Mouse (Mus musculus): ENCODE measurements at regions not wholly inside any gene's neighbourhood (a gene's known extent, or its start where the extent isn't known, plus 50 kb on each side); places are given as distances from the start of the nearest gene placed in this dataset.

DNA sequence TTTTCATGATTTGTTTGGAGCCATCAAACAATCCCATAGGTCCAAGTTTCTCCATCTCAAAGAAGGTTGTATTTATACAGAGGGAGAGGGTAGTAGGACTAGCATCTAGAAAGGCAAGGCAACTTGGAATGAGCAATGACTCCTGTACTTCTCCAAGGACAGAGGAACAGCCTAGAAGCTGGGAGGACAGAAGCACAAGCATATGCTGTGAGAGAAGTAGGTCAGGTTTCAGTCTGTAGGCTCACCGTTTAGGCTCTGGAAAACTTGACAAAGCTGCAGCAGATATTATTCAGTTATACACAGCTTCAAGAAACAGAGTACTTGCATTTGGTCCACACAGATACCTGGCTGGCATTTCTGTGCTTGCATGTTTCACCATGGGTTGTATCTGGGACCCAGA lies 131.5 kb upstream of the B3gat1 start:
- DNase-seq = no peak

DNA sequence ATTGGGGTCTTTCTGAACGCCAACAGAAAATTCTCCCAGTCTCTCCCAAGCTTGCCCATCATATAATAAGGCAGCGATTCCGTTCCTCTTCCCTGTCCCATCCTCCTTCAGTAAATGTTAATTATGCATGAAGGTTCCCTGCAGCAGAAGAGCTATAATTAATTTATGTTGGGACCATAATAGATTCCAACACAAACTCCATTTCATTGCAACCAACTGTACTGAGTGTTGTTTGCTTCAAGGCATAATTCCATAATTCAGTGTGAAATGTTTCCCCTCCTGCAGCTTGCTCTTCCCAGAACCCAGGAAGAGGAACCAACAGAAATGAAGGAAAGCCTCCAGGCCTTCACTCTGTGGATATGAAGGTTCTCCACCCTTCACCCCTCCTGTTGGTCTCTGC lies 129.0 kb upstream of the B3gat1 start:
- DNase-seq = no peak

DNA sequence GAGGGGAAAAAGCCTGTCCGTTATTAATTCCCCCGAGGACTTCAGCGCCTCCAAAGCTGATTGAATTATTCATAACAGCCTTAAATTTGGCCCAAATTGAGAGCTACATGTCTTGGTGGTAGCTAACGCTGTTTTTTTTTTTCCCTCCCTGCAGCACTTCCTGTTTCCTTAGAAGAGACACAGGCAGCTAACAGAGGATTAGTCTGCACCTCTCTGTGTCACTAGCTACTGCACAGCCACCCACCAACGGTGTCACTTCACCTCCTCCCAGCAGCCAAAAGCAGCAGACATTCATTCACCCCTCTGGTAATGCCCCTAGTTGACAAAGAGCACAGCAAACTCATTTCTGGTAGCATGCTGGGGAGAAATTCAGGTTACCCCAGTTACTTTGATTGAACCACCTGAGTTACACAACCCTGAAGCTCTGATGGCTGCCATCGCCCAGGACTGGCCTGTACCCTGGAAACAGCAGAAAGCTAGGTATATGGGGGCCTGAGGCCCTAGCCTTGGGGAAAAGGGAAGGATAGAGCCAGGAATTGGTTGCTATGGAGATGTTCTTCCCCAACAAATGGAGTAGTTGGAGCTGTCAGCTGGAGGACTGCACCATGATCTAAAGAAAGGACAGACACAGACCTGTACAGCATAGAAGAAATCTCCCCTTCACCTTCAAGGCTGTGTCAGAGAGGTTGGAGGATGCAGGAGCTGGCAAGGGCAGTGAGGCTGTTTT lies 121.7 kb upstream of the B3gat1 start:
- no peak for DNase-seq

DNA sequence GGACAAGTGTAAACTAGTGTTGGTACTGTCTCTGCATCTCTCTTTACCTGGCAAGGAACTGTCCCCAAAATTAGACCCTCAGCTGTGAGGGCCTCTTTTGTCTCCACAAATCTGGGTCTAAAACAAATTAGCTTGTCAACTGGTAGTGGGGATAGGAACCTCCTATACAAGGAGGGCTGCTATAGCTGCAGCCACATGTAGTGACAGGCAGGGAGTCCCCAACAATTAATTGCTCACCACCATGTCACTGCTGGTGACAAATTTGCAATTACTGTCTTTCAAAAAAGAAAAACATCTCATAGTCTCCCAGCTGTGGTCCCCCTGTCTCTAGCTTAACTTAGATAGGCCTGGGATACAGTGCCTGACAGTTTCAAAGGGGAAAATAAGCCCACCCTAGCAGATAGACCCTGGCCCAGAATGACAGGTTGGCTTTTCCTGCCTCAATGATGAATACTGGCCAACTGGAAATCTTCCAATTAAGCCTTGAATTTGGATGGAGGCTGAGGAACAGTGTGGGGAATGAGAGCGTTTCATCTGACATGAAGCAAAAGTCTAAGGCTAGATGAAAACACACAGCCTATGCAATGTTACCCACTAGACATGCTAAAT lies 110.6 kb upstream of the B3gat1 start:
- no peak for DNase-seq

DNA sequence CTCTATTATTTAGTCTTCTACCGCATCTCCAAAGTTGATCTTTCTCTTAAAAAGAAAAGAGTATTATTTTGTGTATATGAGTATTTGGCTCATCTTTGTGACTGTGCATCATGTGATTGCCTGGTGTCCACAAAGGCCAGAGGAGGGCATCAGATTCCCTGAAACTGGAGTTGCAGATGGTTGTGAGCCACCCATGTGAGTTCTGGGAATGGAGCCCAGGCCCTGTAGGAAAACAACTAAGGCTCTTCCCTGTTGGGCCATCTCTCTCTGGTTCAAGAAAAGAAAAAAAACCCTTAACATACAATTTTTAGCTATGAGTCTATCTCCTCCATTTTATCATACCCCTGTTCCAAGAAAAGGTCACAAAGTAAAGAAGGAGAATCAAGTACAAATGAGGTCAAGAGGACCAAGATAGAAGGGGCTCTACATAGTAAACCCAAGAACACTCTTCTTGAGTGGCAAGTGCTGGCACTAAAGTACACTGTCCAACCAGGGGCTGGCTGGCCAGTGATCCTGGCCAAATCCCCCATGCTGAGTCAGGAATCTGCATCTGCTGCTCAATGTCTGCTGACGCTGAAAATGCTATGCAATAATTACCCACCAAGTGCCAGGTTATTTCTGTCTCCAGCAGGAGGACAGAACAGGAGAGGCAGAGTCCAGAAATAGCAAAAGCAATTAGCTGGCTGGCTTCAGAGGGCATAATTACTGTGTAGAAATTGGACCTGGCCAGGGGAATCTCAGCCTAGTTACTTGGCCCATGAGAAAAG lies 108.2 kb upstream of the B3gat1 start:
- peak; percentile 60 for DNase-seq

DNA sequence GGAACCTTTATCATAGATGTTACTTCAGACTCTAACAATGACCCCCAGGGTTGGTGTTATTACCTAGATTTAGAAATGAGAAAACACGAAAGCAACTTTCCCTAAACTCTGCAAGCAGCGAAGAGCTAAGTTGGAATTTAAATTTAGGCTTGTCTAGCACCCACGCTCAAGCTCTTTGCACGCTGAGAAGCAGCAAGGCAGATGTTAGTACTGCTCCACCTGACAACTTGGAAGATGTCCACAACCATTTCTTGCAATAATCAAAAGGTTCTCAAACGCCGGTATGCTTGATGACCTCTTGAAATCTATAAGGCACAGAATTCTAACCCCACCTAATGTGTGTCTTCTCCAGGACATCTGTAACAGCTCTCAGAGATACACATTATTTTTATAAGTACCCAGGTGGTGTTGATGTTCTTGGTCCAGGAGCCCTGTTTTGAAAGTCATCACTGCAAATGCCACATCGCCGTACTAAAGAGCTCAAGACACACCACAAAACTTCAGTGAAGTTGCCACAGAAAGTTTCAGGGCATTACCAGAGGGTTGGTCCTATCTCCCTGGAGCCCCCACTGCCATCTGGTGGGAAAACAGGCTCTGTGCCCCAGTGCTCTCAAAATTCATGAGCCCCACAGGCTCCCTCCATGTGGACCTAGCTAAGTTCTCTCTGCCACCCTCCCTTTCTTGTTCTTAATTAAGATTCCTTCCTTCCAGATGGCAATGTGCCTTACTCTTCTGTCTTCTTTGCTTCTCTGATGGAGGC lies 100.5 kb upstream of the B3gat1 start:
- DNase-seq = no peak

DNA sequence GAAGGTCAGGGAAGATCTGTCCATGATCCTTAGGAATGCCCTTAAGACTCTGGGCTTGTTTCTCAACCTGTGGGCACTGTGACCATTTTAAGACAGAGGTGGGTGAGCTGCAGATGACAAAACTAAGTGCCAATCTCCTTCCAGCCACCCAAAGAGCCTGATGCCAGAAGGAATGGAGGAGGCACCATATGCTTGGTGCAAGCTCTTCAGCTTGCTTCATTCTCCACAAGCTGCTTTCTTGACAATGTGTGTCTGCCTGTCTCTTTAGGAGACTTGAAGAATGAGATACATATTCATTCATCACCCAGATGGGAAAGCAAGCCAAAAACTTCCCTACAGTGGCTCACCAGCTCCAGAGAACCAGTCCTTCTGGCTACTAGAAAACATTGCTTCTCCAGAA lies 98.3 kb upstream of the B3gat1 start:
- DNase-seq = no peak

DNA sequence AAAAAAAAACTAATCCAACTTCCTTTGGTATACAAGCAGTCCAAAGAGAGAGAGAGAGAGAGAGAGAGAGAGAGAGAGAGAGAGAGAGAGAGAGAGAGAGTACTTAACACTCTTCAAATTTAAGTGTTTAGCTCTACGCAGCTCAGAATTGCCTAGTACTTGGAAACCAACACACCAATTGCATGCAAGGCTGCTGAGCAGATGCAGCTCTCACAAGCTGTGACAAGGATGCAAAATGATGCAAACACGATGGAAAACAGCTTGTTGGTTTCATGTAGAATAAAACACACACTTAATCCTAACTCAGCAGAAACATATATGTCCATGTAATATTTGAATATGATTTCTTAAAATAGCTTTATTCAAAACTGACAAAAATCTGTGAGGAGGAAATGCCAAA lies 94.9 kb upstream of the B3gat1 start:
- DNase-seq = no peak

DNA sequence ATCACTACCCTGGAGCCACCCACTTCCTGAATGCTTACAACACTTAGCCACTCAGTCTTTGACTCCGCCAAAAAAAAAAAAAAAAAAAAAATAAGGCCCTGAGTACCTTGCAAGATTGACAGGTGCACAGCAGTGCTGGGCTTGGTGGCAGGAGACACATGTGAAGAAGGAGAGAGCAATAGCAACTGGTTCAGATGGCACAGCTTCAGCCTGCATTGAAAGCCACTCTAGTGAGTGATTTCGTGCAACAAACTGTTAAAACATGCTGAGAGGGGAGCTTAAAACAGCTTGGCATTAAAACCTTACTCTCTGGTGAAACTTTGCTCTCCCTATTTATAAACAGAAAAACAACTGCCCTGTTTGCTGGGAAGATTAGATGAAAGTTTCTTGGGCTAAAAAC lies 91.2 kb upstream of the B3gat1 start:
- DNase-seq = no peak

DNA sequence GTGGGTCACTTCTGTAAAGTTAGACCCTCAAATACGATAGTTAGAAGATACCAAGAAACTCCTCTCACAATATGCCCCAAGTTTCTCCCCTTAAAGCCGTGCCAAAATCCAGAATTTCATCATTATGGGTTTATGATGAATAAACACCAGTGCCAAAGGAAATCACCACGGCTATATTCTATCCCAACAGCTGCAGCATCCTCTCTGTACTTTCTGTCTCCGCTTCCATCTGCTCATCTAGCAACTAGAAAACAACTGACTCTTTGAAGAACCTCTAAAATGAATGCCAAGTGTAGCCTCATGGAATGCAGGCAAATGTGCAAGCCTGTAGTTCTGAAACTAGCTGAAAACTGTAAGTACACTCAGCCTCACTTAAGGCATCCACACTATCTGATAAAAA lies 90.7 kb upstream of the B3gat1 start:
- no peak for DNase-seq

DNA sequence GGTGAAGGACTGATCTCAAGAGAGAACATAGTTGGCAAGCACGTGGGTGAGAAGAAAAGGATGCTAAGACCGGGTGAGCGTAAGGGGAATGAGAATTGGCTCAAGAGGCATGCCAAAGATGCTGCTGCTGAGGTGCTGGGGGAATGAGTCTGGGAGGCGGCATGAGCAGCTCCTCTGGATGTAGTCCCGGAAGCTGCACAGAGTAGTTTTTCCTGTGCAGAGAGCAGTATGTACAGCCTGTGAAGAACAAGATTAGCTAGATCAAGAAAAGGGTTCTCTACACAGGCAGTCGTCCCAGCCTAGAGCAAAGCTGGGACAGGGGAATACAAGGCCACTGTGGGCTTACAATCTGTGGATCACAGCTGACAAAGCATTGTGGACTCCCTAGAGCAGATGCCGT lies 84.0 kb upstream of the B3gat1 start:
- DNase-seq = no peak

DNA sequence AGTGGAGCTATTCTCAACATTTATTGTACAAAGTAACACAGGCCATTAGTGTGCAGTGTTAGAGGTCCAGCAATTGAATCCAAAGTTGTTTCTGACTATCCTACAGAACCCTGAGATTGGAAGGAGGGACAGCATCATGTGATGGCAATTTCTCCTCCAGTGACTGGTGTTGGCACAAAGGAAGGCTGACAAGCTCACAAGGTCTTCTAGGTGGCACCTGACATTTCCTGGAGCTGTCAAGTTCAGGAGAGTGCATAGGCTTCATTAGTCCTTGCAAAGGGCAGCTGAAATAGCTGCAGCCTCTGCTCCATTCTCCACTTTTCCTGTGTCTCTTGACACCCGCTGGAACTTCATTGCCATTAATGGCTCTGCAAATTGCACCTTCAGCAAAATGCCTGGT lies 80.6 kb upstream of the B3gat1 start:
- DNase-seq = no peak

DNA sequence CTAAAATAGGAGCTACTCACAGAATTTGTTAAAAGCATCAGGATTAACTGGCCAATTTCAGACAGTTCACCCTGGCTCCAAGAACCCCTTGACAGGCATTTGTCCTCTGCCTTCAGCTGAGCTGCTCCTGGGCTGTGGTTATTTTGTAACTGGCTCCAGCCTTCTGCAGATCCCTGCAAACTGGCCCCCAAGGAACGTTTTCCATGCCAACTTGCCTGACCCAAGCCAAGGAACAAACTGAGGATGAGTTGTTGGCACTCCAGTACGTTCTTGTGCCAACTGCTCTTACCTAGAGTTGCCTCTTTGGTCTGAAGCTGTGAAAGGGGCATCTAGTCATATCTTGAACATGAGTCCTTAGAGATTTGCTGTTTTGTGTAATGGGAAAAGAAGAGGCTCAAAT lies 74.2 kb upstream of the B3gat1 start:
- peak; percentile 5 for DNase-seq

DNA sequence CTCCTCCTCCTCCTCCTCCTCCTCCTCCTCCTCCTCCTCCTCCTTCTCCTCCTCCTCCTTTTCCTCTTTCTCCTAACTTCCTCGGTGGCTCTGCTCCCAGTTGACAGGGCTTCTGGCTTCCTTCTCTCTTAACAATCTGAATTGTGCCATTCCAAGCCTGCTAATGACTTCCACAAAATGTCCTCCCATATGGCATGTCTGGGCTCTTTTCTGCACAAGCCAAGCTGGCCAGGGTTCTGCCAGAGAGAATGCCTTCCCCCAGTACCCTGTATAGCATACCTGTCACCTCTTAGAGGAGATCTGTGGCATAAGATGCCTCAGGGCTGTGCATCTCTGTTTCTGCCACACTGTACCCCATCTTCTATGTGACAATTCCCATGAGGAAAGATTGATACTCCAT lies 70.0 kb upstream of the B3gat1 start:
- DNase-seq = no peak

DNA sequence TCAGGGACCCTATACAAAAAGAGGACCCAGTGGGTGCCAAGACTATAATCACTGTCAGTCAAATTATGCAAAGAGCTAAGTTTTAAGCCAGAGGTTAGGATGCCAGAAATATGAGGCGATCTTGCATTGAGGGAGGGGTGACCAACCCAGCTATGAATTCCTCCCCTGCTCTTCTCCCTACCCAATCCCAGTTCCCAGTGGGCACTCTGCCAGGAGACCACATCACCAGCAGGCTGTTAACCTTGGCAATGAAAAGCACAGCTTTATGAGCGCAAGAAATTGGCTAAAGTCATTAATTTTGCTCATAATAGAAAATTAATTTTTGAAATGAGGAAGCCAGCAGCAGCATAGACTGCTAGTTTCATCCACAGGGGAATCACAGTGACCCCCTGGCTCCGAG lies 65.7 kb upstream of the B3gat1 start:
- DNase-seq = no peak

DNA sequence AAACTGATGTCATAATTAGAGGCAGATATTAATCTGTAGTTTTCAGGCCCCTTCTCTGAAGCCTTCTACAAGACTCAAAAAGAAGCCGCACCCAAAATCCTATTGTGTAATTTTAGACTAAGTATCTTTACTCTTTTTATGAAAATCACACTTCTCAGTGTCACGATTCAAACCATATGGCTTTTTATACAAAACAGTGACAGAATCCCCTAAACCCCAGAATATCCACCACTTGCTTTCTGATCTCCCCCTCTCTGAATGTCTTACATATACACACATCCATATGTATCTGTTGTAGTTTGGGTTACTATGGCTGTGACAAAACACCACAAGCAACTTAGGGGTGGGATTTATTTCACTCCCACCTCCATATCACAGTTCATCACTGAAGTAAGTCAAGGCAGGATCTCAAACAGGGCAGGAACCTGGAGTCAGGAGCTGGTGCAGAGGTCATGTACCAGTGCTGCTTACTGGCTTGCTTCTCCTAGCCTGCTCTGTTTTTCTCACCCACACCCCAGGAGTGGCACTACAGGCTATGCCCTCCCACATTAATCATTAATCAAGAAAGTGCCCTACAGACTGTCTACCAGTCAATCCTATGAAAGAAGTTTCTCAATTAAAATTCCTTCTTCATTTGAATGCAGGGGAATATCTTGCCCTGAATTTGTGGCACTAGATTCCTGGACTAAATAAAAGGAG lies 59.3 kb upstream of the B3gat1 start:
- peak; percentile 73 for DNase-seq

DNA sequence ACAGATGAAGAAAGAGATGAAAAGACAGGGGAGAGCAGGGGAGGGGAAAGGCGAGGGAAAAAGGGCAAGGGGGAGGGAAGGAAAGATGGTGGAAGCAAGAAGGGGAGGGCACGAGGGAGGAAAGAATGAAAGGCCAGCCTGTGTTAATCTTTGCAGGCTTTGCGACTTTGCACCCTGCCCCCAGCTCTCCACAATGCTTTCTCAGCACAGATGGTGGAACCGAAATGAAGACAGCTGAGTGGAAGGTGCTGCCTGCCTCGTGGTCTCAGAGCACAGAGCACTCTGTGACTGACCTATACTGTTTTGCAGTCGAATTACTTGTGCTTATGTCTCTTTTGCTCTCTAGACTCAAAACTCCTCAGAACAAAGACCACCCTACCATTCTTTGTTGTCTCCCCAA lies 55.2 kb upstream of the B3gat1 start:
- peak; percentile 58 for DNase-seq

DNA sequence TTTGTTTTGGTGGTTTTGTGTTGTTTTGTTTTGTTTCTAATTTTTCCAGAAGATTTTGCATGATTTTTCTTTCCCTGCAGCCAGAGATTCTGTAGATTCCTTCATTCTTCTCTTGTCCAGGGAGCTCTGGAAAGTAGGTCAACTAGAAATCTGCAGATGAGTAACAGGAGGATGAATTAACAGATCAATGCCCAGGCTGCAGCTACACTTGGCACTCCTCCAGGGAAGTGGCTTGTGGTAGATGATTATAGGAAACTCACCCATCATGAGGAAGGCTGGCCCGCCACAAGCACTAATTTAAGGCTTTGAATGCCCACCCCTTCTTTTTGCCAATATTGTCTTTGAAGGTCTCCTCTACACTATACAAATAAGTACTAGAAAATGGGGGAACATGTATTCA lies 52.0 kb upstream of the B3gat1 start:
- peak; percentile 71 for DNase-seq
